Mouse (Mus musculus): ENCODE measurements around the gene Lysmd4.

DNA sequence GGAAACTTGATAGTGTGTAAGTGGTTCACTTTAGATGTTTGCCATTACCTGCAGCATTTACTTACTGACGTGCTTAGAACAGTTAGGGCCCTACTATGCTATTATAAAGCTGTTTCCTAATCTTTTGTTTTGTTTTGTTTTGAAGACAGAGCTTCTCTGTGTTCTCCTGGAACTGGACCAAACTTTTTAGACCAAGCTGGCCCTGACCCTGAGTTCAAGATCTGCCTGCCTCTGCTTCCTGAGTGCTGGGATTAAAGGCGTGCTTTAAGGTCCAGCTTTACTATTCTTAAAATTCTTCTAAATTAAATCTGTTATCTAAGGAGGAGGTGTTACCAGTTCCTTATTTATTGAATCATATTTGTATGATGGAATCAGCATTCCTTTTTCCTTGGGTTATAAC is 23.7 kb downstream of the Lysmd4 start:
- TF ChIP-seq CTCF (IDR thresholded peaks at IDR 0.05; ENCODE audit: borderline replicate concordance, control insufficient read depth, extremely low read depth, insufficient read depth, low read length, poor library complexity) (no peak), POLR2A (IDR thresholded peaks at IDR 0.05; ENCODE audit: control insufficient read depth, extremely low read depth, insufficient read depth, low read length, poor library complexity) (no peak)

Measured in thymus, adult 2 months (tissue).